Comparison of ENCODE assay signal across 15 mouse cellular contexts in genomic region chr9:121344344-121344743, GRCm38 (mm10). TPM values are rescaled to one million over a fixed set of nuclear protein-coding genes. Genes with fewer than 3 reads are reported as not detected.
DNase-seq lines count a peak whose midpoint lies in the region; ATAC-seq and TF ChIP-seq lines count a peak whose summit lies in the region.
"Had no signal": no experiment of that assay in that cellular context is flagged by ENCODE, and none has a peak within 500 bp of the region (broad histone marks: within the 10 kb centered on the region; RNA-seq: fewer than 3 reads in every experiment).

No protein-coding gene starts in this region.

- H3K9me3 ChIP-seq in forebrain, embryonic 12.5 days = no peaks in the 10 kb centered on the region
- H3K9me3 ChIP-seq in forebrain, embryonic 14.5 days (replicated peaks; ENCODE audit: control insufficient read depth, low read length) = no peaks in the 10 kb centered on the region
- no peaks in the 10 kb centered on the region for H3K9me3 ChIP-seq in hindbrain, embryonic 12.5 days (replicated peaks)
- H3K9me3 ChIP-seq in hindbrain, postnatal 0 days (ENCODE audit: low read length) = no peaks in the 10 kb centered on the region
- H3K9me3 ChIP-seq in E14TG2a.4 (ENCODE audit: low read length) = no peaks in the 10 kb centered on the region
- H3K9me3 ChIP-seq: intestine, embryonic 15.5 days; limb, embryonic 12.5 days; liver, embryonic 15.5 days; neural tube, embryonic 13.5 days had no signal

- H3K36me3 ChIP-seq in forebrain, embryonic 12.5 days (replicated peaks) = no peaks in the 10 kb centered on the region
- no peaks in the 10 kb centered on the region for H3K36me3 ChIP-seq in forebrain, embryonic 14.5 days (ENCODE audit: control insufficient read depth, insufficient read depth, low read length)
- no peaks in the 10 kb centered on the region for H3K36me3 ChIP-seq in hindbrain, embryonic 12.5 days
- H3K36me3 ChIP-seq in hindbrain, postnatal 0 days (ENCODE audit: insufficient read depth, low read length) = no peaks in the 10 kb centered on the region
- peaks cover 28% of the 10 kb centered on the region for H3K36me3 ChIP-seq in E14TG2a.4 (ENCODE audit: insufficient read depth, low read length)
- H3K36me3 ChIP-seq: intestine, embryonic 15.5 days; limb, embryonic 12.5 days; liver, embryonic 15.5 days; neural tube, embryonic 13.5 days had no signal

- no peak for TF ChIP-seq CTCF in hindbrain, postnatal 0 days (IDR thresholded peaks at IDR 0.05; ENCODE audit: low read depth)
- TF ChIP-seq CTCF in E14TG2a.4 (conservative IDR thresholded peaks at IDR 0.05; ENCODE audit: low read length) = no peak

- ATAC-seq in forebrain, embryonic 12.5 days (ENCODE audit: low FRiP score) = no peak
- no peak for ATAC-seq in forebrain, embryonic 14.5 days
- ATAC-seq in hindbrain, embryonic 12.5 days (ENCODE audit: low FRiP score) = no peak
- ATAC-seq in hindbrain, postnatal 0 days = no peak
- ATAC-seq: intestine, embryonic 15.5 days had no signal

- no peaks in the 10 kb centered on the region for H3K27me3 ChIP-seq in forebrain, embryonic 12.5 days
- H3K27me3 ChIP-seq in forebrain, embryonic 14.5 days (replicated peaks; ENCODE audit: control insufficient read depth, insufficient read depth, low read length) = no peaks in the 10 kb centered on the region
- H3K27me3 ChIP-seq in hindbrain, embryonic 12.5 days = no peaks in the 10 kb centered on the region
- H3K27me3 ChIP-seq in hindbrain, postnatal 0 days (ENCODE audit: insufficient read depth, low read length) = no peaks in the 10 kb centered on the region
- no peaks in the 10 kb centered on the region for H3K27me3 ChIP-seq in E14TG2a.4 (ENCODE audit: insufficient read depth, low read length)
- H3K27me3 ChIP-seq: intestine, embryonic 15.5 days; limb, embryonic 12.5 days; liver, embryonic 15.5 days; neural tube, embryonic 13.5 days had no signal

- H3K4me2 ChIP-seq in forebrain, embryonic 12.5 days = no peak overlapping the region
- H3K4me2 ChIP-seq in forebrain, embryonic 14.5 days (ENCODE audit: low read length) = no peak overlapping the region
- no peak overlapping the region for H3K4me2 ChIP-seq in hindbrain, embryonic 12.5 days (replicated peaks)
- no peak overlapping the region for H3K4me2 ChIP-seq in hindbrain, postnatal 0 days (ENCODE audit: low read depth, low read length)
- H3K4me2 ChIP-seq: intestine, embryonic 15.5 days; limb, embryonic 12.5 days; liver, embryonic 15.5 days; neural tube, embryonic 13.5 days had no signal

- peaks cover 47% of the 10 kb centered on the region for H3K4me1 ChIP-seq in forebrain, embryonic 12.5 days
- peaks cover 14% of the 10 kb centered on the region; the same call in 1 of the 2 replicates for H3K4me1 ChIP-seq in forebrain, embryonic 14.5 days (ENCODE audit: control insufficient read depth, insufficient read depth, low read length)
- H3K4me1 ChIP-seq in hindbrain, embryonic 12.5 days = peaks cover 33% of the 10 kb centered on the region
- peaks cover 11% of the 10 kb centered on the region for H3K4me1 ChIP-seq in hindbrain, postnatal 0 days (ENCODE audit: insufficient read depth, low read length)
- H3K4me1 ChIP-seq in E14TG2a.4 (replicated peaks; ENCODE audit: low read depth, low read length) = peaks cover 98% of the 10 kb centered on the region

- WGBS in forebrain, embryonic 12.5 days = 33% methylated on average over 3 of the region's 3 CpGs
- WGBS in forebrain, embryonic 14.5 days = 27% methylated on average over 3 of the region's 3 CpGs
- 26% methylated on average over 3 of the region's 3 CpGs for WGBS in hindbrain, embryonic 12.5 days
- WGBS in hindbrain, postnatal 0 days = 34% methylated on average over 3 of the region's 3 CpGs

- H3K4me3 ChIP-seq in forebrain, embryonic 12.5 days (replicated peaks) = no peak overlapping the region
- H3K4me3 ChIP-seq in forebrain, embryonic 14.5 days (ENCODE audit: low read depth, low read length) = no peak overlapping the region
- no peak overlapping the region for H3K4me3 ChIP-seq in hindbrain, embryonic 12.5 days
- H3K4me3 ChIP-seq in hindbrain, postnatal 0 days (ENCODE audit: low read length) = no peak overlapping the region
- peak overlapping the region; percentile 45; the same call in 1 of the 2 replicates for H3K4me3 ChIP-seq in E14TG2a.4 (replicated peaks; ENCODE audit: low read length)
- H3K4me3 ChIP-seq: intestine, embryonic 15.5 days; limb, embryonic 12.5 days; liver, embryonic 15.5 days; neural tube, embryonic 13.5 days had no signal

- H3K9ac ChIP-seq in forebrain, embryonic 12.5 days = no peak overlapping the region
- no peak overlapping the region for H3K9ac ChIP-seq in forebrain, embryonic 14.5 days (ENCODE audit: low read length)
- no peak overlapping the region for H3K9ac ChIP-seq in hindbrain, embryonic 12.5 days
- H3K9ac ChIP-seq in hindbrain, postnatal 0 days (replicated peaks; ENCODE audit: low read length) = no peak overlapping the region
- H3K9ac ChIP-seq: intestine, embryonic 15.5 days; limb, embryonic 12.5 days; liver, embryonic 15.5 days; neural tube, embryonic 13.5 days had no signal

- DNase-seq in forebrain, embryonic 14.5 days (ENCODE audit: low spot score) = no peak
- no peak for DNase-seq in hindbrain, postnatal 0 days (ENCODE audit: low spot score)
- peak; percentile 85 for DNase-seq in ZHBTc4 (ENCODE audit: low read depth, low spot score)
- DNase-seq in ovary, postnatal 14 days (ENCODE audit: low spot score) = no peak
- DNase-seq: cerebellum, adult 11 months; cerebellum, postnatal 36 days; kidney, postnatal 25 days had no signal

- H3K27ac ChIP-seq in forebrain, embryonic 12.5 days = peak overlapping the region; percentile 43; the same call in 1 of the 2 replicates
- H3K27ac ChIP-seq in forebrain, embryonic 14.5 days (ENCODE audit: low read depth, low read length) = no peak overlapping the region
- H3K27ac ChIP-seq in hindbrain, embryonic 12.5 days = peak overlapping the region; percentile 8; the same call in 1 of the 2 replicates
- no peak overlapping the region for H3K27ac ChIP-seq in hindbrain, postnatal 0 days
- H3K27ac ChIP-seq: intestine, embryonic 15.5 days; limb, embryonic 12.5 days; liver, embryonic 15.5 days; macrophage had no signal

RNA-seq across cellular contexts. Expression of gene Trak1, which starts 47.0 kb away (rescaled TPM):
- 41.2 and 45.3 TPM in 2 replicates for polyA plus RNA-seq in forebrain, embryonic 12.5 days (2016; fragmentation: Nextera tagmentation; extraction: Ambion mirVana)
- polyA plus RNA-seq in forebrain, embryonic 14.5 days (2014; fragmentation: Nextera tagmentation; extraction: Ambion mirVana) = 40.3 and 58.5 TPM in 2 replicates
- polyA plus RNA-seq in hindbrain, embryonic 12.5 days (2016; fragmentation: Nextera tagmentation; extraction: Ambion mirVana) = 38.8 and 41.6 TPM in 2 replicates
- 129 and 170 TPM in 2 replicates for total RNA-seq in hindbrain, postnatal 0 days (2014; rRNA removed)
- 55.7 and 57.8 TPM in 2 replicates for polyA plus RNA-seq in hindbrain, postnatal 0 days (2015; fragmentation: Nextera tagmentation; extraction: Ambion mirVana)

Comparison
In these comparisons a context has a peak if more than half of its experiments do, and no peak if none do; other contexts are left out.
1. H3K27ac ChIP-seq: peak in forebrain, embryonic 12.5 days (single experiment) and hindbrain, embryonic 12.5 days (single experiment); none in forebrain, embryonic 14.5 days (single experiment) and hindbrain, postnatal 0 days (single experiment).